Comparison of ENCODE assay signal across 8 mouse cellular contexts in the genomic region with DNA sequence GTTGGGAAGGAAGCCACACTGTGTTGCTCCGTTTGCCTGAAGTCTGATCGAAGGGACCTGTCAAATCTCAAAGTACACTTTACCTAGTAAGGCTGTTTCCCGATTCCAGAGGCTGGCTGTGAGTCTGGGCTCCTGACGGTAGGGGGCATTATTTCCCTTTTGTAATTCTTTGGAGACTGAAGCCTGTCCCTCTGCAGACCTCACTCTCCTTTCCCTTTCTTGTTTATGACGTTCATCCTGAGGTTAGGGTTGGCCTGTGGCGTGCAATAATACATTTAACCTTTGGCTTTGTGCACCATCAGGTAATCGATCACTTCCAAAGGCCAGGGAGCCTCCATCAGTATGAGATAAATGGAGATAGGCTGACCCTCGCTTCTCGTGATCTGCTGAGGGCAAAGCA. TPM values are rescaled to one million over a fixed set of nuclear protein-coding genes. Genes with fewer than 3 reads are reported as not detected.
DNase-seq lines count a peak whose midpoint lies in the region; ATAC-seq lines count a peak whose summit lies in the region.

No protein-coding gene starts in this region.

- no peaks in the 10 kb centered on the region for H3K36me3 ChIP-seq in kidney, embryonic 16.5 days (ENCODE audit: insufficient read depth, low read length)
- H3K36me3 ChIP-seq in forebrain, embryonic 16.5 days (ENCODE audit: control insufficient read depth, insufficient read depth) = no peaks in the 10 kb centered on the region
- no peaks in the 10 kb centered on the region for H3K36me3 ChIP-seq in intestine, embryonic 14.5 days (ENCODE audit: control insufficient read depth, insufficient read depth, low read length)
- H3K36me3 ChIP-seq in midbrain, embryonic 14.5 days (ENCODE audit: control insufficient read depth, insufficient read depth, low read length) = no peaks in the 10 kb centered on the region

- H3K9ac ChIP-seq in kidney, embryonic 16.5 days (replicated peaks; ENCODE audit: low read length) = no peak overlapping the region
- H3K9ac ChIP-seq in forebrain, embryonic 16.5 days (replicated peaks; ENCODE audit: low read depth, low read length) = no peak overlapping the region
- no peak overlapping the region for H3K9ac ChIP-seq in intestine, embryonic 14.5 days (ENCODE audit: low read length)
- H3K9ac ChIP-seq in midbrain, embryonic 14.5 days (replicated peaks; ENCODE audit: low read length) = no peak overlapping the region

- intact Hi-C loops in left cerebral cortex, postnatal 25 days (cut with DNase I) = loop anchor here (1.0 to 5.0 kb wide), 2 partner anchors 538 to 602 kb away; a partner anchor contains a TSS

- H3K4me2 ChIP-seq in kidney, embryonic 16.5 days (replicated peaks; ENCODE audit: low read depth, low read length) = no peak overlapping the region
- peak overlapping the region; percentile 31 for H3K4me2 ChIP-seq in forebrain, embryonic 16.5 days (ENCODE audit: low read length)
- no peak overlapping the region for H3K4me2 ChIP-seq in intestine, embryonic 14.5 days (ENCODE audit: low read length)
- H3K4me2 ChIP-seq in midbrain, embryonic 14.5 days (ENCODE audit: low read length) = peak overlapping the region; percentile 46

- H3K4me3 ChIP-seq in kidney, embryonic 16.5 days (ENCODE audit: low read length) = no peak overlapping the region
- H3K4me3 ChIP-seq in forebrain, embryonic 16.5 days (replicated peaks; ENCODE audit: low read length) = no peak overlapping the region
- H3K4me3 ChIP-seq in intestine, embryonic 14.5 days (ENCODE audit: low read depth, low read length) = no peak overlapping the region
- H3K4me3 ChIP-seq in midbrain, embryonic 14.5 days (replicated peaks; ENCODE audit: low read depth, low read length) = 0 out of 2 replicates have a peak overlapping the region, but pooled peaks have one; percentile 9

- H3K27me3 ChIP-seq in kidney, embryonic 16.5 days (ENCODE audit: insufficient read depth, low read length) = no peaks in the 10 kb centered on the region
- H3K27me3 ChIP-seq in forebrain, embryonic 16.5 days (replicated peaks; ENCODE audit: control insufficient read depth, insufficient read depth, low read length) = no peaks in the 10 kb centered on the region
- H3K27me3 ChIP-seq in intestine, embryonic 14.5 days (replicated peaks; ENCODE audit: control insufficient read depth, insufficient read depth, low read length) = no peaks in the 10 kb centered on the region
- no peaks in the 10 kb centered on the region for H3K27me3 ChIP-seq in midbrain, embryonic 14.5 days (ENCODE audit: control insufficient read depth, insufficient read depth, low read length)

- WGBS in kidney, embryonic 16.5 days = 9% methylated on average over 9 of the region's 9 CpGs
- 19% methylated on average over 9 of the region's 9 CpGs for WGBS in forebrain, embryonic 16.5 days
- WGBS in intestine, embryonic 14.5 days = 4% methylated on average over 9 of the region's 9 CpGs
- WGBS in midbrain, embryonic 14.5 days = 11% methylated on average over 9 of the region's 9 CpGs

- DNase-seq in kidney, adult 18-20 months = peak; percentile 42
- DNase-seq in cerebellum, adult 11 months = peak; percentile 72
- DNase-seq in intestine, embryonic 14.5 days (ENCODE audit: low spot score) = peak; percentile 74
- peak; percentile 65 to 80 for DNase-seq in left cerebral cortex, postnatal 25 days (ENCODE audit: low spot score in 2 of 2)
- peak; percentile 93 for DNase-seq in midbrain, embryonic 14.5 days
- peak; percentile 39 for DNase-seq in yolk sac, embryonic 10.5 days (ENCODE audit: low spot score)

- no peaks in the 10 kb centered on the region for H3K4me1 ChIP-seq in kidney, embryonic 16.5 days (ENCODE audit: insufficient read depth, low read length)
- H3K4me1 ChIP-seq in forebrain, embryonic 16.5 days (replicated peaks; ENCODE audit: control insufficient read depth, insufficient read depth, low read length) = no peaks in the 10 kb centered on the region
- H3K4me1 ChIP-seq in intestine, embryonic 14.5 days (replicated peaks; ENCODE audit: control insufficient read depth, insufficient read depth, low read length) = no peaks in the 10 kb centered on the region
- 0 out of 2 replicates have a peak, but pooled peaks cover 5% of the 10 kb centered on the region for H3K4me1 ChIP-seq in midbrain, embryonic 14.5 days (ENCODE audit: control insufficient read depth, insufficient read depth, low read length)

- H3K27ac ChIP-seq in kidney, embryonic 16.5 days (ENCODE audit: low read length) = no peak overlapping the region
- no peak overlapping the region for H3K27ac ChIP-seq in forebrain, embryonic 16.5 days (ENCODE audit: low read length)
- H3K27ac ChIP-seq in intestine, embryonic 14.5 days (ENCODE audit: low read depth) = no peak overlapping the region
- H3K27ac ChIP-seq in midbrain, embryonic 14.5 days (replicated peaks; ENCODE audit: low read depth, low read length) = no peak overlapping the region

- peaks cover 3% of the 10 kb centered on the region; the same call in 1 of the 2 replicates for H3K9me3 ChIP-seq in kidney, embryonic 16.5 days (ENCODE audit: low read length)
- H3K9me3 ChIP-seq in forebrain, embryonic 16.5 days (ENCODE audit: control insufficient read depth, low read length) = no peaks in the 10 kb centered on the region
- H3K9me3 ChIP-seq in intestine, embryonic 14.5 days (ENCODE audit: control insufficient read depth, low read length) = no peaks in the 10 kb centered on the region
- H3K9me3 ChIP-seq in midbrain, embryonic 14.5 days (ENCODE audit: control insufficient read depth, low read length) = no peaks in the 10 kb centered on the region

- no peak for ATAC-seq in kidney, embryonic 16.5 days (ENCODE audit: low FRiP score, low TSS enrichment)
- ATAC-seq in forebrain, embryonic 16.5 days = peak; percentile 61
- no peak for ATAC-seq in intestine, embryonic 14.5 days (replicated peaks; ENCODE audit: low FRiP score, low TSS enrichment, low read depth)
- ATAC-seq in midbrain, embryonic 14.5 days (ENCODE audit: low FRiP score, low TSS enrichment) = no peak

RNA-seq across cellular contexts. Expression of a gene that starts 48.8 kb away (rescaled TPM):
- polyA plus RNA-seq in kidney, embryonic 16.5 days (2015; fragmentation: Nextera tagmentation; extraction: Ambion mirVana) = 8.1 and 8.3 TPM in 2 replicates
- 9.6 and 10.3 TPM in 2 replicates for polyA plus RNA-seq in forebrain, embryonic 16.5 days (2015; fragmentation: Nextera tagmentation; extraction: Ambion mirVana)
- polyA plus RNA-seq in intestine, embryonic 14.5 days (2014; fragmentation: Nextera tagmentation; extraction: Ambion mirVana) = 11.2 and 12.2 TPM in 2 replicates
- 10 to 100 TPM; 33.5 to 34.0 TPM for total RNA-seq in left cerebral cortex, postnatal 25 days (2021)
- 13.6 and 14.6 TPM in 2 replicates for polyA plus RNA-seq in midbrain, embryonic 14.5 days (2014; fragmentation: Nextera tagmentation; extraction: Ambion mirVana)

Comparison
In these comparisons a context has a peak if more than half of its experiments do, and no peak if none do; other contexts are left out.
1. DNase-seq: peak in every context shown above with its lines; median percentile 93 in midbrain, embryonic 14.5 days; 74 in intestine, embryonic 14.5 days; 72 in left cerebral cortex, postnatal 25 days; 72 in cerebellum, adult 11 months; 42 in kidney, adult 18-20 months; 39 in yolk sac, embryonic 10.5 days.
2. H3K4me2 ChIP-seq: peak in forebrain, embryonic 16.5 days (single experiment) and midbrain, embryonic 14.5 days (single experiment); none in kidney, embryonic 16.5 days (single experiment) and intestine, embryonic 14.5 days (single experiment).